Mouse (Mus musculus) ES-Bruce4 (cell line): Measurements from ENCODE around the gene Dnajc22. TPM values are rescaled to one million over a fixed set of nuclear protein-coding genes. Genes with fewer than 3 reads are reported as not detected.

ENCODE experiments used
- H3K27ac ChIP-seq: 2 replicates; pipeline ENCODE4 v1.5.1; 2012; ENCODE audit warnings: low read length, inconsistent platforms; ENCODE audit not compliant: insufficient read depth
- H3K27me3 ChIP-seq: 2 replicates; pipeline ENCODE4 v1.6.1; 2012; ENCODE audit warnings: mild to moderate bottlenecking, low read length, inconsistent platforms; ENCODE audit not compliant: control insufficient read depth, poor library complexity, insufficient read depth, severe bottlenecking
- H3K36me3 ChIP-seq: 2 replicates; pipeline ENCODE4 v1.6.1; 2012; ENCODE audit warnings: inconsistent platforms, mild to moderate bottlenecking, low read length, moderate library complexity; ENCODE audit not compliant: control insufficient read depth, poor library complexity, insufficient read depth, severe bottlenecking
- H3K4me1 ChIP-seq: one replicate; pipeline ENCODE4 v1.8.1; 2011; ENCODE audit warnings: low read length; ENCODE audit not compliant: control insufficient read depth, insufficient read depth
- H3K4me3 ChIP-seq: 2 replicates; pipeline ENCODE4 v1.5.1; 2011; ENCODE audit warnings: low read depth, mild to moderate bottlenecking, low read length
- H3K9ac ChIP-seq: 2 replicates; pipeline ENCODE4 v1.6.1; 2012; ENCODE audit warnings: low read depth, mild to moderate bottlenecking, inconsistent platforms; ENCODE audit not compliant: poor library complexity, severe bottlenecking
- H3K9me3 ChIP-seq: replicated peaks from 2 replicates; pipeline ENCODE4 v1.6.1; 2012; ENCODE audit warnings: mild to moderate bottlenecking, low read length, inconsistent platforms; ENCODE audit not compliant: control insufficient read depth, poor library complexity, insufficient read depth, severe bottlenecking
- CTCF ChIP-seq: IDR thresholded peaks from one replicate; pipeline ENCODE4 v1.8.1; 2011; ENCODE audit warnings: low read depth, low read length
- EP300 ChIP-seq: IDR thresholded peaks from 2 replicates; pipeline ENCODE4 v1.6.1; 2011; ENCODE audit warnings: low read depth, low read length; ENCODE audit not compliant: insufficient read depth
- POLR2A ChIP-seq: IDR thresholded peaks from one replicate; pipeline ENCODE4 v1.8.1; 2011; ENCODE audit warnings: low read length; ENCODE audit not compliant: insufficient read depth
- polyA plus RNA-seq: library from polyadenylated mRNA; stranded (reverse); fragments of >200 nt; gene quantifications from 2 replicates; pipeline ENCODE4 v1.2.4, GENCODE M21; 2011; ENCODE audit warnings: low read depth; ENCODE audit not compliant: missing spikeins, insufficient read depth, insufficient read length

Gene Dnajc22
- polyA plus RNA-seq, 1 experiment, result 5.0 TPM

DNA sequence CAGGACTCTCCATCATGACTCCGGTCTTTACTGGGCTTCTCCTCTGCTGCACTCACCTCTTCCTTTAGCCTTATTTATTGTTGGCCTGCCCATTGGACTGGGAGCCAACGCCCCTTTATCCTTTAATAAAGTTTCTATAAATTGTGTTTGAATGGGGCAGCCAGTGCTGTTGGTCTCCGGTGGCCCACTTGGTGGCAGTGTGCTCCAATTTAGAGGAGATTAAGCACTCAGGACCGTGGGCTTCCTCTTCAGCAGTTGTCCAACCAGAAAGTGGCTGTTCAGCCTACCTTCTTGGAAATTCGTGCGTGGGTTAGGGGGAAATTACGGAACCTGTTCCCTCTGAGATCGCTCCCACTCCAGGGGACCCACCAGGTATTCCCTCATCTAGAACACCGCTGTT lies 9.7 kb upstream of the Dnajc22 start:
- no peak for TF ChIP-seq EP300
- peak; percentile 72 for TF ChIP-seq CTCF
- no peak overlapping the region for H3K4me3 ChIP-seq

DNA sequence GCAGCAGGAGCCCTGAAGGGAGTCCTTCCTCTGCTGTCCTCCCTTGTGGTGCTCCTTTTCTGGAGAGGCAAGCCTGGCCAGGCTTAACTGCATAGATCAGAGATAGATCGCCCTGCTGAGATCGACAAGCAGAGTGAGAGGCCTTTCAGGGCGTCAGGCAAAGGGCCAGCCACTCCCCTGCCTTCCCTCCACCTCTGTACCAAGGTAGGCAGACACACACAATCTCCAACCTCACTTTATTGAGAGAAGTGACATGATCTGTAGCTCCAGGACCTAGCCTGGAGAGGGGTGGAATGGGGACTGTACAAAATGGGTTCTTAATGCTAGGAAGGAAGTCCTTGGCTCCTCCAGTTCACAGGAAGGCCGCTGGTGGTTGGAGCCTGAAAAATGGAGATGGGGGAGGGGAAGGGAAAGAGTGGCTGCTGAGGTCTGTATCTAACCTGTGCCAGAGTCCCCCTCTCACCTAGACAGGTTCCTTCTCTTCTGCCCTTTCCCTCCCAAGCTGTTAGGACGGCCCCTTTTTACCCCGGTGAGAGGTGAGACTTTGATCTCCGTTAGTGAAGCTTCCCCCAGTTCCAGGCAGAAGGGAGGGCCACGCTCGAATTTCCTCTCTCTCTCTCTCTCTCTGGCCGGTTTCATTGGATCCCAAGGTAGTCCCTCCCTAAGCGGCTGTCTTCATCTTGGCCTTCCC lies 9.0 kb upstream of the Dnajc22 start:
- H3K36me3 ChIP-seq, result peaks cover 15% of the 10 kb centered on the region
- TF ChIP-seq EP300 (no peak), CTCF (no peak), POLR2A (no peak)
- H3K9me3 ChIP-seq, result no peaks in the 10 kb centered on the region
- no peak overlapping the region for H3K4me3 ChIP-seq
- peak overlapping the region; percentile 14; the same call in 1 of the 2 replicates for H3K9ac ChIP-seq
- H3K27me3 ChIP-seq, result no peaks in the 10 kb centered on the region
- H3K4me1 ChIP-seq, result peaks cover 2% of the 10 kb centered on the region
- no peak overlapping the region for H3K27ac ChIP-seq

More for the DNA sequence above, 9.7 kb upstream of the Dnajc22 start:
- peaks cover 15% of the 10 kb centered on the region for H3K36me3 ChIP-seq
- peaks cover 2% of the 10 kb centered on the region for H3K4me1 ChIP-seq
- H3K9me3 ChIP-seq, result no peaks in the 10 kb centered on the region
- H3K9ac ChIP-seq, result no peak overlapping the region
- H3K27ac ChIP-seq, result no peak overlapping the region
- H3K27me3 ChIP-seq, result no peaks in the 10 kb centered on the region

DNA sequence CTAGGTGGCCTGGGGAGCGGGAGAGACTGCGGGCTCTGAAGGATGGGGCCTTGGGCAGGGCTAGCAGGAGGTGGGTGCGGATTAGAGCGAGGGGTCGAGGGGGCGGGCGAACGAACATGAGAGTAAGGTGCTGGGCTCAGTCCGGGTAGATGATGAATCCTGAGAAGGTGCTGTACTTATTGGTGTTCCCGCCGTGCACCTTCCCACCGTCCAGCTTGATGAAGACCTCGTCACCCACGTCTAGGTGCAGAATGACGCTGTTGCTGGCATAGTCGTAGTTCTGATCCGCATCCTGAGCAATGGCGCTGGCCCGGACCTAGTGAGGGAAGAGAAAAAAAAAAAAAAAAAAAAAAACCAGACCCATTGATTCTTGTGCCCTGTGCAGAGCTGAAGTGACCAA lies 8.4 kb upstream of the Dnajc22 start:
- TF ChIP-seq POLR2A, result no peak
- no peak for TF ChIP-seq EP300
- TF ChIP-seq CTCF, result no peak
- Histone ChIP-seq H3K4me1 (peaks cover 2% of the 10 kb centered on the region), H3K9ac (peak overlapping the region; percentile 14; the same call in 1 of the 2 replicates), H3K9me3 (no peaks in the 10 kb centered on the region), H3K36me3 (peaks cover 15% of the 10 kb centered on the region), H3K27ac (no peak overlapping the region), H3K4me3 (peak overlapping the region; percentile 7; the same call in 1 of the 2 replicates), H3K27me3 (no peaks in the 10 kb centered on the region)

DNA sequence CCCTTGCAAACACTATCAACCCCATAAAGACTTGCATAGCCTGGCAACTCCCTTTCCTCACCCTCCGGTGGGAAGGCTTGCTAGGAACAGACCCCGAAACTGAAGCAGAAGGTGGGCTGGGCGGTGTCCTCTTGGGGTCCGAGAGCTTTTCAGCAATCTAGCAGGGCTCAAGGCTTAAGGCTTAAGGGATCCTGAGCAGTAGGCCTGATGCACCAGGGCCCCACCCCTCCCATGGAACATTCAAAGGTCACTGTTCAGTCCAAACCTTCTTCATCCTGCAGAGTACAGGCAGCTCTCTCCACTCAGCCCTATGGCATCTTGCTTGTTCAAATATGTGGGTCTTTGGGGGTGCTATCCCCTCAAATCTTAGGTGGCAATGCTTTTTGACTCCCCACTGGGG lies 7.0 kb upstream of the Dnajc22 start:
- H3K9ac ChIP-seq, result no peak overlapping the region
- H3K4me3 ChIP-seq, result no peak overlapping the region
- TF ChIP-seq EP300, result no peak
- no peak for TF ChIP-seq POLR2A
- no peak for TF ChIP-seq CTCF
- no peak overlapping the region for H3K27ac ChIP-seq
- peaks cover 15% of the 10 kb centered on the region for H3K36me3 ChIP-seq
- H3K4me1 ChIP-seq, result peaks cover 2% of the 10 kb centered on the region
- no peaks in the 10 kb centered on the region for H3K27me3 ChIP-seq
- no peaks in the 10 kb centered on the region for H3K9me3 ChIP-seq

DNA sequence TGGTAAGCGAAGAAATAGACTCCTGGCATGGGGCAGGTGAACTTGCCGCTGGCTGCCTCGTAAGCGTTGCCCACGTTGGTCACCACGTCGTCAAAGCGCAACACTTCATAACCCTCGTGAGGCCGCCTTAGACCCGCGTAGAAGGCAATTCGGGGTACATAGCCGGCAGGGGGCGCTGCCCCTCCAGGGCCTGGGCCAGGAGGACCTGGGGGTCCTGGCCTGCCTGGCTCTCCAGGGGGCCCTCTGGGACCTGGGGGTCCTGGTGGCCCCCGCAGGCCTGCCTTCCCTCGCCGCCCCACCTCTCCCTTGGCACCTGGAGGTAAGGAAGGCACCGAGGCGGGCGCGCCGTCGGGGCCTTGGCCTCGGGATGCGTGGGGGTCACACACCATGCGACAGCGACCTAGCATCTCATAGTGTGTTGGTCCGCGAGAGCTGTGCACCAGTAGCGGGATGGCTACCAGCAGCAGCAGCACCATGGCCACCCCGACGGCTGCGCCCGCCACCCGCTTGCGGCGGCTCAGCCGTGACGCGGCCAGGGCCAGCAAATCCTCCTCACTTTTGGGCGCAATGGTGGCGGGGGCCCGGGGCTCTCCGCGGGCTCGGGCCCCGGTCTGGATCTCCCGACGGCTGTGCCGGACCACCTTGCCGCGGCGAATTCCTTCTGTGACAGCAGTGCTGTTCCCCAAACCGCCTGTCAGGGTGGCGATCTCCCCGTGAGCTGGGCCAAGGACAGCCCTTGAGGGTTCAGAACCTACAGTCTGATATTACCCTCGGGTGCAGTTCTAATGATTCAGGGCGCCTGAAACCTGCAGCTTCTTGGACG lies 5.5 kb upstream of the Dnajc22 start, which contains the start of gene C1ql4:
Gene C1ql4 (minus strand): TSS at position 565 of the 823 bp plus-strand sequence.
- Histone ChIP-seq H3K9me3 (no peaks in the 10 kb centered on the region), H3K4me1 (peaks cover 2% of the 10 kb centered on the region), H3K27ac (no peak within 1 kb of the TSS), H3K36me3 (peaks cover 5% of the 10 kb centered on the region; the same call in 1 of the 2 replicates), H3K27me3 (no peaks in the 10 kb centered on the region), H3K9ac (peak within 1 kb of the TSS; percentile 46), H3K4me3 (peak within 1 kb of the TSS; percentile 65)
- TF ChIP-seq CTCF (peak; percentile 77), POLR2A (no peak), EP300 (no peak)
